Mouse (Mus musculus) forebrain, embryonic 15.5 days (tissue): ENCODE measurements at regions not wholly inside any gene's neighbourhood (a gene's known extent, or its start where the extent isn't known, plus 50 kb on each side); places are given as distances from the start of the nearest gene placed in this dataset.

Experiments
- ATAC-seq: fragments of 200-750 bp; cut with Nextera tagmentation; replicated peaks from 2 replicates; pipeline ENCODE4 v1.8.0; 2017; ENCODE audit warnings: mild to moderate bottlenecking, moderate TSS enrichment, moderate library complexity
- H3K27ac ChIP-seq: fragments of 300-500 bp; sonication (generic); replicated peaks from 2 replicates; pipeline ENCODE4 v1.5.1; 2015; ENCODE audit warnings: mild to moderate bottlenecking, inconsistent platforms
- H3K27me3 ChIP-seq: fragments of 300-500 bp; sonication (generic); 2 replicates; pipeline ENCODE4 v1.6.1; 2015; ENCODE audit warnings: inconsistent platforms
- H3K36me3 ChIP-seq: fragments of 300-500 bp; sonication (generic); 2 replicates; pipeline ENCODE4 v1.6.1; 2015; ENCODE audit warnings: mild to moderate bottlenecking, inconsistent platforms
- H3K4me1 ChIP-seq: fragments of 300-500 bp; sonication (generic); 2 replicates; pipeline ENCODE4 v1.6.1; 2015; ENCODE audit warnings: inconsistent platforms
- H3K4me2 ChIP-seq: fragments of 300-500 bp; sonication (generic); replicated peaks from 2 replicates; pipeline ENCODE4 v1.6.1; 2015; ENCODE audit warnings: mild to moderate bottlenecking, inconsistent platforms
- H3K4me3 ChIP-seq: fragments of 300-500 bp; sonication (generic); 2 replicates; pipeline ENCODE4 v1.5.1; 2015; ENCODE audit warnings: mild to moderate bottlenecking, inconsistent platforms
- H3K9ac ChIP-seq: fragments of 300-500 bp; sonication (generic); replicated peaks from 2 replicates; pipeline ENCODE4 v1.6.1; 2015; ENCODE audit warnings: mild to moderate bottlenecking, inconsistent platforms
- H3K9me3 ChIP-seq: fragments of 300-500 bp; sonication (generic); 2 replicates; pipeline ENCODE4 v1.6.1; 2016; ENCODE audit warnings: inconsistent platforms
- WGBS: fragments of 180-500 bp; shearing (Covaris S2); methylation state at CpG from one replicate; pipeline ENCODE4 v1.1.7; 2015; ENCODE audit warnings: mixed read lengths; 5-methylcytosine and 5-hydroxymethylcytosine counted together

GRCm38 (mm10) chr5:47385930-47386329, 597.0 kb upstream of the Slit2 start:
- WGBS = 50% methylated on average over 1 of the region's 1 CpGs
- no peak overlapping the region for H3K4me3 ChIP-seq
- H3K36me3 ChIP-seq = no peaks in the 10 kb centered on the region
- no peaks in the 10 kb centered on the region for H3K4me1 ChIP-seq
- no peaks in the 10 kb centered on the region for H3K27me3 ChIP-seq
- H3K9ac ChIP-seq = no peak overlapping the region
- H3K9me3 ChIP-seq = no peaks in the 10 kb centered on the region
- ATAC-seq = no peak
- no peak overlapping the region for H3K4me2 ChIP-seq
- no peak overlapping the region for H3K27ac ChIP-seq

GRCm38 (mm10) chr5:47386750-47387149, 596.2 kb upstream of the Slit2 start:
- H3K4me2 ChIP-seq = no peak overlapping the region
- no peak overlapping the region for H3K9ac ChIP-seq
- no peaks in the 10 kb centered on the region for H3K27me3 ChIP-seq
- H3K36me3 ChIP-seq = no peaks in the 10 kb centered on the region
- H3K27ac ChIP-seq = no peak overlapping the region
- no peaks in the 10 kb centered on the region for H3K4me1 ChIP-seq
- no peak for ATAC-seq
- 89% methylated on average over 5 of the region's 5 CpGs for WGBS
- no peaks in the 10 kb centered on the region for H3K9me3 ChIP-seq
- no peak overlapping the region for H3K4me3 ChIP-seq

GRCm38 (mm10) chr5:47390735-47391134, 592.2 kb upstream of the Slit2 start:
- Histone ChIP-seq H3K4me3 (no peak overlapping the region), H3K4me1 (no peaks in the 10 kb centered on the region), H3K9ac (no peak overlapping the region), H3K9me3 (no peaks in the 10 kb centered on the region), H3K36me3 (no peaks in the 10 kb centered on the region), H3K27ac (no peak overlapping the region), H3K4me2 (no peak overlapping the region), H3K27me3 (no peaks in the 10 kb centered on the region)
- no peak for ATAC-seq
- 57% methylated on average over 2 of the region's 2 CpGs for WGBS

DNA sequence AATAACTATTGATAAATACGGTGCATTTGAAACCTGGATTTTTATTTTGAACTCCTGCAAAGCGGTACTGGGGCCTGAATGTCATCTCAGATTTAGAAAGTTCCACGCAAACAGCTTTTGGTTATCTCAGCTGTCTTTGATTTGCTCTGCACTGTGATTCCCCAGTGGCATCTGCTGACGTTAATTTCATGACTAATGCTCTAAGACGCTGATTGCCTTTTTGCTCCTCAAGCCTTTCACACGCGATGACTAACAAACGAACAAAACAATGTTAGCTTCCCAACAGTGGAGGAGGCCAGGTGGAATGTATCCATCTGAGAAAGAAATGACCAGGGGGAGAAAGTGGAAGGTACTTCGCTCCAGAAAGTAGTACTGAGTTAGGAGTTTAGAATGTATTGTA, 586.1 kb upstream of the Slit2 start:
- Histone ChIP-seq H3K9ac (no peak overlapping the region), H3K27me3 (no peaks in the 10 kb centered on the region), H3K36me3 (no peaks in the 10 kb centered on the region), H3K4me1 (no peaks in the 10 kb centered on the region), H3K9me3 (no peaks in the 10 kb centered on the region), H3K27ac (no peak overlapping the region), H3K4me2 (no peak overlapping the region), H3K4me3 (no peak overlapping the region)
- 87% methylated on average over 9 of the region's 9 CpGs for WGBS
- no peak for ATAC-seq

DNA sequence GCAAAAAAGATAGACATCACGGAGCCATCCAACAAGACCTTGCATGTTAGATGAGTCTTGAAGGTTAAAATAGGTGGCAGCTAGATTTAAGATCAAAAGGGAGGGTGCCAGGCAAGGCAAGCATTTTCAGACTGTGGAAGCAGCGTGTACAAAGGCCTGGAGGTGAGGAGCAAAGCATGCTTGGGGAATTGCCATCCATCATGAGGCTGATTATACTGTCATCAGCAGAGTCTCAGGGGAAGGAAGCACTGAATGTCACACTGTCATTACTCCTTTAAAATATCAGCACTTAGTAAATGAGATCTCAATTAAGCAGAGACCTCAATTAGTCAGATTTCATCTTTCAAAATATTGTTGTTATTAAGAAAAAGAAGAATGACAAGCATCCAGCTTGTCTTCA, 561.0 kb upstream of the Slit2 start:
- Histone ChIP-seq H3K4me2 (no peak overlapping the region), H3K9me3 (no peaks in the 10 kb centered on the region), H3K27me3 (no peaks in the 10 kb centered on the region), H3K4me3 (no peak overlapping the region), H3K9ac (no peak overlapping the region), H3K27ac (no peak overlapping the region), H3K4me1 (no peaks in the 10 kb centered on the region), H3K36me3 (no peaks in the 10 kb centered on the region)
- ATAC-seq = no peak
- WGBS = 76% methylated on average over 2 of the region's 2 CpGs

- no peaks in the 10 kb centered on the region for H3K9me3 ChIP-seq
- no peak overlapping the region for H3K4me2 ChIP-seq
- no peaks in the 10 kb centered on the region for H3K36me3 ChIP-seq
- H3K27ac ChIP-seq = no peak overlapping the region
- no peak overlapping the region for H3K4me3 ChIP-seq
- 89% methylated on average over 4 of the region's 4 CpGs for WGBS
- H3K27me3 ChIP-seq = no peaks in the 10 kb centered on the region
- no peak overlapping the region for H3K9ac ChIP-seq
- ATAC-seq = no peak
- H3K4me1 ChIP-seq = no peaks in the 10 kb centered on the region
Measured at GRCm38 (mm10) chr5:47426040-47426439, 556.9 kb upstream of the Slit2 start.

GRCm38 (mm10) chr5:47426467-47426866, 556.5 kb upstream of the Slit2 start:
- Histone ChIP-seq H3K9me3 (no peaks in the 10 kb centered on the region), H3K27me3 (no peaks in the 10 kb centered on the region), H3K27ac (no peak overlapping the region), H3K4me3 (no peak overlapping the region), H3K4me2 (no peak overlapping the region), H3K9ac (no peak overlapping the region), H3K36me3 (no peaks in the 10 kb centered on the region), H3K4me1 (no peaks in the 10 kb centered on the region)
- no peak for ATAC-seq
- WGBS = 57% methylated on average over 6 of the region's 6 CpGs

DNA sequence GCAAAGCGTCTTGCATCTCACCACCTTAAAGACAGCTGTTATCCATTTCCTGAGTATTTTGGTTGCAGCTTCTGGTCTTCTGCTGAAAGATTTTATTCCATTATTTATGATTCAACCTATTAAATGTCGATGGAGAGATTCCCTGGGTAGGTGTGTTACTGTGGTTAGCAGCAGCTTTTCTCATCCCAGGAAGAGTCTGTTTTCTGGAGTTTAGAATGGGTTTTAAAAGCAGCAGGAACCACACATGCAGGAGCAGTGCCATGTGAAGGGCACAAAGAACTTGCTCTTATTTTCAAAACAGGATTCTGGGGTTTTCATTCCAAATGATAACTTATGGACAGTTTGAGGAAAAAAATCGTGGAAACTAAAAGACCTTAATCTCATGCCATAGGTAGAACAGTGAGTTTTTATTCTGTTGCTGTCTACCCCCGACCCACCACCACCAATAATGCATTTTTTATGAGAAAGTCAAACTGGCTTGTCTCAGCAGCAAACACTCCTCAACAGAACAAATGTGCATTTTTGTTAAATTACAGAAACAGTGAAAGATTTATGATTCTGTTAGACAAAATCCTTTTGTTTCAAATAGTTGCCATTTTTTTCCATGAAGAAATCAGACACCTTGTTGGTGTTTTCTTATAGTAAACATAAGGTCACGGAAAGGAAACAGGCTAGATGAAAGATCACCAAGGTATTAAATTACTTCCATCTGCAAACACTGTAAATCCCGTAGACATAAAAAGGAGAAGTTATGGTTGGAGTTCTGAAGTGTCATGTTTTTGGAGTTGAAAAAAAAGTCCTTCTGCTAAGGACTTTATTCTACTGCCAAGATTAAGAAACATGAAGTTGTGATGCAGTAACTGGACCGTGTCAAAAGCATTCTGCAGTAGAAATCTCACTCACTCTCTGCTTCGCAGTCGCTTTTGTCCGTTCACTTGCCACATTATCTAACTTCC, 553.4 kb upstream of the Slit2 start:
- Histone ChIP-seq H3K4me1 (no peaks in the 10 kb centered on the region), H3K4me3 (no peak overlapping the region), H3K4me2 (no peak overlapping the region), H3K27ac (no peak overlapping the region), H3K9me3 (no peaks in the 10 kb centered on the region), H3K9ac (no peak overlapping the region), H3K36me3 (no peaks in the 10 kb centered on the region), H3K27me3 (no peaks in the 10 kb centered on the region)
- 82% methylated on average over 10 of the region's 10 CpGs for WGBS
- no peak for ATAC-seq

GRCm38 (mm10) chr5:47431599-47432328, 551.2 kb upstream of the Slit2 start:
- Histone ChIP-seq H3K36me3 (no peaks in the 10 kb centered on the region), H3K9ac (no peak overlapping the region), H3K4me1 (no peaks in the 10 kb centered on the region), H3K4me3 (no peak overlapping the region), H3K27ac (no peak overlapping the region), H3K27me3 (no peaks in the 10 kb centered on the region), H3K9me3 (no peaks in the 10 kb centered on the region), H3K4me2 (no peak overlapping the region)
- WGBS = 48% methylated on average over 5 of the region's 5 CpGs
- no peak for ATAC-seq

DNA sequence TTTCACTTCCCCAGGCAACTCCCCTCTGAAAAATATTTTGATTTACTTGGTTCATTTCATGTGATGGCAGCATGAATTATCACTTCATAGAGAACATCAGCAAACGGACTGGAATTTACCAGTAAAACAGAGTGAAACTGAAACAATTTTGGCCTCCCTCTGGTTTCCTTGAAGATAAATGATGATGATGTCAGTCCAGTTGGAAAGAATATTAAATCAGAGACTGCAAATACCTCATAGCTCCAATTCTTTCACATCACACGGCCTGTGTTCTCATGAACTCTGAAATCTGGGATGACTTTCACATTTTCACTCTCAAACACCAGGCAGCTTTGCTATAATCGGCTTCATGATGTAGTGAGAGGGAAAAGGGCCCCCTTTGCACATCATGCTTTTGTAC, 546.5 kb upstream of the Slit2 start:
- Histone ChIP-seq H3K9me3 (no peaks in the 10 kb centered on the region), H3K36me3 (no peaks in the 10 kb centered on the region), H3K4me1 (no peaks in the 10 kb centered on the region), H3K4me3 (no peak overlapping the region), H3K4me2 (no peak overlapping the region), H3K9ac (no peak overlapping the region), H3K27me3 (no peaks in the 10 kb centered on the region), H3K27ac (no peak overlapping the region)
- no peak for ATAC-seq
- 76% methylated on average over 3 of the region's 3 CpGs for WGBS

- WGBS = 57% methylated on average over 5 of the region's 5 CpGs
- peak; percentile 72 for ATAC-seq
Measured at GRCm38 (mm10) chr5:47446305-47447028, 536.5 kb upstream of the Slit2 start.

DNA sequence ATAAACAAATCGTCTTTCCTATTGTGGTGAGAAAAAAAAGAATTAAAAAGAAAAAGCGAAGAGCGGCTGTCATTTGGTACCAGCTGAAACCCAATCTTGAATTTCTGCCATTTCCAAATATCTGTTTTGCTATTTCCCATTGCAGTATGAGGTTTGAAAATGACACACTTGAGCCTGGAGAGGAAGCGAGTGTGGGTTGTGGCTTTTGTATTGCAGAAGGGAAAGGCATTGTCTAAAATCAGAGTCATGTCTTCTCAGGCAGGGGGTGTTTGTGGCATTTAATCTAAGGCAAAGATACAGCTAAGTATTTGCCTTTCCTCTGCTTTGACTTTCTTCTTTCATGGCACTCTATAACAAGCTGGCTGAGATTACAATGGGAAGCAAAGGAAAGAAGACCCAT, 518.1 kb upstream of the Slit2 start:
- Histone ChIP-seq H3K36me3 (no peaks in the 10 kb centered on the region), H3K27ac (no peak overlapping the region), H3K4me1 (no peaks in the 10 kb centered on the region), H3K4me3 (no peak overlapping the region), H3K9me3 (no peaks in the 10 kb centered on the region), H3K9ac (no peak overlapping the region), H3K27me3 (no peaks in the 10 kb centered on the region), H3K4me2 (no peak overlapping the region)
- no peak for ATAC-seq
- WGBS = 91% methylated on average over 4 of the region's 4 CpGs

More at GRCm38 (mm10) chr5:47446305-47447028, 536.5 kb upstream of the Slit2 start:
- no peaks in the 10 kb centered on the region for H3K27me3 ChIP-seq
- no peak overlapping the region for H3K9ac ChIP-seq
- H3K4me3 ChIP-seq = no peak overlapping the region
- H3K4me1 ChIP-seq = no peaks in the 10 kb centered on the region
- H3K36me3 ChIP-seq = no peaks in the 10 kb centered on the region
- H3K27ac ChIP-seq = no peak overlapping the region
- H3K9me3 ChIP-seq = no peaks in the 10 kb centered on the region
- H3K4me2 ChIP-seq = no peak overlapping the region
